In genomic region chr2:152077337-152077736, GRCm38 (mm10) we compare ENCODE assay signal across 25 mouse cellular contexts. TPM values are rescaled to one million over a fixed set of nuclear protein-coding genes. Genes with fewer than 3 reads are reported as not detected.
DNase-seq lines count a peak whose midpoint lies in the region; ATAC-seq lines count a peak whose summit lies in the region.
"Had no signal": no experiment of that assay in that cellular context is flagged by ENCODE, and none has a peak within 500 bp of the region (broad histone marks: within the 10 kb centered on the region; RNA-seq: fewer than 3 reads in every experiment).

No protein-coding gene starts in this region.

- H3K9ac ChIP-seq in forebrain, embryonic 13.5 days, result peak overlapping the region; percentile 26; the same call in 1 of the 2 replicates
- no peak overlapping the region for H3K9ac ChIP-seq in forebrain, embryonic 16.5 days (replicated peaks; ENCODE audit: low read depth, low read length)
- no peak overlapping the region for H3K9ac ChIP-seq in midbrain, embryonic 11.5 days (ENCODE audit: low read length)
- H3K9ac ChIP-seq in midbrain, embryonic 16.5 days (ENCODE audit: low read depth, low read length), result no peak overlapping the region
- H3K9ac ChIP-seq in intestine, embryonic 16.5 days (ENCODE audit: low read depth, low read length), result no peak overlapping the region
- H3K9ac ChIP-seq: embryonic facial prominence, embryonic 12.5 days; embryonic facial prominence, embryonic 15.5 days; forebrain, embryonic 15.5 days; heart, embryonic 12.5 days; heart, embryonic 15.5 days; hindbrain, embryonic 14.5 days had no signal

- H3K9me3 ChIP-seq in forebrain, embryonic 13.5 days (replicated peaks), result no peaks in the 10 kb centered on the region
- H3K9me3 ChIP-seq in forebrain, embryonic 16.5 days (ENCODE audit: control insufficient read depth, low read length), result no peaks in the 10 kb centered on the region
- H3K9me3 ChIP-seq in midbrain, embryonic 11.5 days (ENCODE audit: control insufficient read depth, low read length), result no peaks in the 10 kb centered on the region
- H3K9me3 ChIP-seq in midbrain, embryonic 16.5 days (replicated peaks; ENCODE audit: control insufficient read depth, low read length, poor library complexity, severe bottlenecking), result no peaks in the 10 kb centered on the region
- H3K9me3 ChIP-seq in intestine, embryonic 16.5 days (ENCODE audit: control insufficient read depth, low read length), result no peaks in the 10 kb centered on the region
- H3K9me3 ChIP-seq: embryonic facial prominence, embryonic 12.5 days; embryonic facial prominence, embryonic 15.5 days; forebrain, embryonic 15.5 days; heart, embryonic 12.5 days; heart, embryonic 15.5 days; hindbrain, embryonic 10.5 days had no signal

- peak; percentile 81 for DNase-seq in midbrain, embryonic 11.5 days (ENCODE audit: low spot score, missing footprints)
- DNase-seq in adipocyte (ENCODE audit: low spot score), result peak; percentile 66
- DNase-seq: adrenal gland, postnatal 25 days; cerebellum, adult 18-20 months; cerebellum, adult 9-10 months; cerebellum, postnatal 25 days; gastrocnemius, postnatal 10 days; gastrocnemius, postnatal 36 days; heart, postnatal 10 days; heart, postnatal 36 days; kidney, adult 11 months had no signal

- no peak overlapping the region for H3K27ac ChIP-seq in forebrain, embryonic 13.5 days
- H3K27ac ChIP-seq in forebrain, embryonic 16.5 days (ENCODE audit: low read length), result no peak overlapping the region
- H3K27ac ChIP-seq in midbrain, embryonic 11.5 days (ENCODE audit: low read depth, low read length), result no peak overlapping the region
- H3K27ac ChIP-seq in midbrain, embryonic 16.5 days (ENCODE audit: low read length), result no peak overlapping the region
- no peak overlapping the region for H3K27ac ChIP-seq in intestine, embryonic 16.5 days (ENCODE audit: low read length)
- H3K27ac ChIP-seq: embryonic facial prominence, embryonic 12.5 days; embryonic facial prominence, embryonic 15.5 days; forebrain, embryonic 15.5 days; heart, embryonic 15.5 days; hindbrain, embryonic 10.5 days; hindbrain, embryonic 14.5 days had no signal

- peaks cover 15% of the 10 kb centered on the region; the same call in 1 of the 2 replicates for H3K27me3 ChIP-seq in forebrain, embryonic 13.5 days
- no peaks in the 10 kb centered on the region for H3K27me3 ChIP-seq in forebrain, embryonic 16.5 days (replicated peaks; ENCODE audit: control insufficient read depth, insufficient read depth, low read length)
- no peaks in the 10 kb centered on the region for H3K27me3 ChIP-seq in midbrain, embryonic 11.5 days (ENCODE audit: control insufficient read depth, insufficient read depth, low read length)
- no peaks in the 10 kb centered on the region for H3K27me3 ChIP-seq in midbrain, embryonic 16.5 days (ENCODE audit: control insufficient read depth, insufficient read depth, low read depth, low read length)
- peaks cover 23% of the 10 kb centered on the region for H3K27me3 ChIP-seq in intestine, embryonic 16.5 days (replicated peaks; ENCODE audit: control insufficient read depth, insufficient read depth, low read length)
- H3K27me3 ChIP-seq: forebrain, embryonic 15.5 days had no signal

- ATAC-seq in forebrain, embryonic 13.5 days, result no peak
- no peak for ATAC-seq in forebrain, embryonic 16.5 days
- ATAC-seq in midbrain, embryonic 11.5 days (ENCODE audit: low FRiP score), result no peak
- no peak for ATAC-seq in midbrain, embryonic 16.5 days
- no peak for ATAC-seq in intestine, embryonic 16.5 days
- ATAC-seq: activated CD4-positive, CD25-positive, alpha-beta regulatory T cell, adult 4 months; CD4-positive, CD25-positive, alpha-beta regulatory T cell, adult 4 months; forebrain, embryonic 15.5 days had no signal

- 64% methylated on average over 3 of the region's 3 CpGs for WGBS in forebrain, embryonic 13.5 days
- 68% methylated on average over 3 of the region's 3 CpGs for WGBS in forebrain, embryonic 16.5 days
- 73% methylated on average over 3 of the region's 3 CpGs for WGBS in midbrain, embryonic 11.5 days
- 82% methylated on average over 3 of the region's 3 CpGs for WGBS in midbrain, embryonic 16.5 days
- WGBS in intestine, embryonic 16.5 days, result 70% methylated on average over 3 of the region's 3 CpGs

- H3K4me1 ChIP-seq in forebrain, embryonic 13.5 days, result peaks cover 36% of the 10 kb centered on the region
- H3K4me1 ChIP-seq in forebrain, embryonic 16.5 days (replicated peaks; ENCODE audit: control insufficient read depth, insufficient read depth, low read length), result peaks cover 26% of the 10 kb centered on the region
- peaks cover 6% of the 10 kb centered on the region; the same call in 1 of the 2 replicates for H3K4me1 ChIP-seq in midbrain, embryonic 11.5 days (ENCODE audit: control insufficient read depth, insufficient read depth, low read length)
- H3K4me1 ChIP-seq in midbrain, embryonic 16.5 days (ENCODE audit: control insufficient read depth, insufficient read depth, low read length), result peaks cover 11% of the 10 kb centered on the region
- H3K4me1 ChIP-seq in intestine, embryonic 16.5 days (ENCODE audit: control insufficient read depth, insufficient read depth, low read length), result peaks cover 3% of the 10 kb centered on the region; the same call in 1 of the 2 replicates

- no peak overlapping the region for H3K4me3 ChIP-seq in forebrain, embryonic 13.5 days
- H3K4me3 ChIP-seq in forebrain, embryonic 16.5 days (replicated peaks; ENCODE audit: low read length), result no peak overlapping the region
- no peak overlapping the region for H3K4me3 ChIP-seq in midbrain, embryonic 11.5 days (ENCODE audit: low read depth, low read length)
- H3K4me3 ChIP-seq in midbrain, embryonic 16.5 days (ENCODE audit: low read depth, low read length), result no peak overlapping the region
- no peak overlapping the region for H3K4me3 ChIP-seq in intestine, embryonic 16.5 days (ENCODE audit: low read length)
- H3K4me3 ChIP-seq: embryonic facial prominence, embryonic 12.5 days; embryonic facial prominence, embryonic 15.5 days; forebrain, embryonic 15.5 days; heart, embryonic 12.5 days; heart, embryonic 15.5 days; hindbrain, embryonic 10.5 days had no signal

- no peaks in the 10 kb centered on the region for H3K36me3 ChIP-seq in forebrain, embryonic 13.5 days (ENCODE audit: poor library complexity, severe bottlenecking)
- no peaks in the 10 kb centered on the region for H3K36me3 ChIP-seq in forebrain, embryonic 16.5 days (ENCODE audit: control insufficient read depth, insufficient read depth)
- no peaks in the 10 kb centered on the region for H3K36me3 ChIP-seq in midbrain, embryonic 11.5 days (ENCODE audit: control insufficient read depth, insufficient read depth, low read length)
- no peaks in the 10 kb centered on the region for H3K36me3 ChIP-seq in midbrain, embryonic 16.5 days (ENCODE audit: control insufficient read depth, insufficient read depth, low read length)
- no peaks in the 10 kb centered on the region for H3K36me3 ChIP-seq in intestine, embryonic 16.5 days (ENCODE audit: control insufficient read depth, insufficient read depth, low read length)
- H3K36me3 ChIP-seq: embryonic facial prominence, embryonic 12.5 days; embryonic facial prominence, embryonic 15.5 days; forebrain, embryonic 15.5 days; heart, embryonic 12.5 days; heart, embryonic 15.5 days; hindbrain, embryonic 10.5 days had no signal

- H3K4me2 ChIP-seq in forebrain, embryonic 13.5 days, result no peak overlapping the region
- H3K4me2 ChIP-seq in forebrain, embryonic 16.5 days (ENCODE audit: low read length), result no peak overlapping the region
- H3K4me2 ChIP-seq in midbrain, embryonic 11.5 days, result no peak overlapping the region
- H3K4me2 ChIP-seq in midbrain, embryonic 16.5 days (ENCODE audit: low read length), result no peak overlapping the region
- H3K4me2 ChIP-seq in intestine, embryonic 16.5 days (ENCODE audit: low read depth, low read length), result no peak overlapping the region
- H3K4me2 ChIP-seq: embryonic facial prominence, embryonic 12.5 days; embryonic facial prominence, embryonic 15.5 days; forebrain, embryonic 15.5 days; heart, embryonic 12.5 days; heart, embryonic 15.5 days; hindbrain, embryonic 14.5 days had no signal

RNA-seq across cellular contexts. Expression of gene Scrt2, which starts 4.0 kb away (rescaled TPM):
- 17.5 and 19.9 TPM in 2 replicates for polyA plus RNA-seq in forebrain, embryonic 13.5 days (2015; fragmentation: Nextera tagmentation; extraction: Ambion mirVana)
- 16.9 and 17.2 TPM in 2 replicates for polyA plus RNA-seq in forebrain, embryonic 16.5 days (2015; fragmentation: Nextera tagmentation; extraction: Ambion mirVana)
- polyA plus RNA-seq in midbrain, embryonic 11.5 days (2014; fragmentation: Nextera tagmentation; extraction: Ambion mirVana), result 10.0 and 11.0 TPM in 2 replicates
- polyA plus RNA-seq in midbrain, embryonic 16.5 days (2015; fragmentation: Nextera tagmentation; extraction: Ambion mirVana), result 5.8 and 7.7 TPM in 2 replicates
- polyA plus RNA-seq in intestine, embryonic 16.5 days (2015; fragmentation: Nextera tagmentation; extraction: Ambion mirVana), result not detected in 2 replicates
- polyA plus RNA-seq: activated CD4-positive, CD25-positive, alpha-beta regulatory T cell, adult 4 months; C2C12; CD4-positive, CD25-positive, alpha-beta regulatory T cell, adult 4 months; heart, embryonic 15.5 days had no signal

RNA-seq across cellular contexts. Expression of gene Srxn1, which starts 28.0 kb away (rescaled TPM):
- 10.3 and 10.7 TPM in 2 replicates for polyA plus RNA-seq in forebrain, embryonic 13.5 days (2015; fragmentation: Nextera tagmentation; extraction: Ambion mirVana)
- polyA plus RNA-seq in forebrain, embryonic 16.5 days (2015; fragmentation: Nextera tagmentation; extraction: Ambion mirVana), result 11.4 and 13.6 TPM in 2 replicates
- polyA plus RNA-seq in midbrain, embryonic 11.5 days (2014; fragmentation: Nextera tagmentation; extraction: Ambion mirVana), result 14.2 and 14.6 TPM in 2 replicates
- polyA plus RNA-seq in midbrain, embryonic 16.5 days (2015; fragmentation: Nextera tagmentation; extraction: Ambion mirVana), result 21.8 and 25.4 TPM in 2 replicates
- polyA plus RNA-seq in intestine, embryonic 16.5 days (2015; fragmentation: Nextera tagmentation; extraction: Ambion mirVana), result 34.9 and 43.6 TPM in 2 replicates
